Mouse (Mus musculus): ENCODE results near the gene Tmem229b. TPM values are rescaled to one million over a fixed set of nuclear protein-coding genes. Genes with fewer than 3 reads are reported as not detected.

Gene Tmem229b
- polyA plus RNA-seq, 1 experiment from 2014 or later, result 4.7 TPM

DNA sequence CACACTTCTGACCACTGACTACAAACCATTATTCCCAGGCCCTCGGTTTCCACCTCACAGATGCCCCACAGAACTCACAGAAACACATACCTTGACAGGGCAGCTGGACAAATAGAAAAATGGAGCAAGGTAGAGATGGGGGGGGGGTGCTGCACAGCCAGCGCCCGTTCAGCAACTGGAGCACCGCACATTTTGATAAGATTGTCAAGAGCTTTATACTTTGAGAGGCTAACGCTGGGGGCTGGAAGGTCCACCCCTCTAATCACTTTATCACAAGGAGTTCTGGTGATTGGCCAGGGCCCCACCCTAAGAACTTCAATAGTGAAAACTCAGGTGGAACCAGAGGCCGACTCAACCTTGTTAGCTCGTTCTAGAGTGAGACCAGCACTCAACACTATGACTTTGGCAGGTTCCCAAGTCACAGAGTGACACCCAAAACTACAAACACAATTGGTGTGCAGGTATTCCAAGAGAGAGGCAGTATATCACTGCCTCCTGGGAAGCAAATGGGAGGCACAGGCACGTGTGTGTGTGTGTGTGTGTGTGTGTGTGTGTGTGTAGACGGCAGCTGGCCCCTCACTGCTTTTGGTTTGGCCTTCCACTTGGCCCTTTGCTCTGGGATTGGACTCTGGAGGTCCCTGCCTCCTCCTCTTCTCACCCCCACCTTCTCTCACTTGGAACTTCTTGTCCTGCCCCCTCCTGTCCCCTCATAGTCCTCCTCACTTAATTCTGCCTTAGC, 24.0 kb downstream of the Tmem229b start:
- Histone ChIP-seq H3K4me2 (replicated peaks; ENCODE audit: low read depth) (no peak overlapping the region), H3K4me1 (replicated peaks; ENCODE audit: control insufficient read depth, insufficient read depth) (no peaks in the 10 kb centered on the region), H3K27ac (replicated peaks) (0 out of 2 replicates have a peak overlapping the region, but pooled peaks have one; percentile 49), H3K27me3 (ENCODE audit: control insufficient read depth, insufficient read depth, low read length) (no peaks in the 10 kb centered on the region), H3K36me3 (ENCODE audit: control insufficient read depth, insufficient read depth, low read length) (no peaks in the 10 kb centered on the region), H3K9me3 (ENCODE audit: control insufficient read depth, low read length) (no peaks in the 10 kb centered on the region), H3K4me3 (ENCODE audit: low read depth, low read length) (no peak overlapping the region), H3K9ac (ENCODE audit: low read length) (no peak overlapping the region)
- TF ChIP-seq CTCF (IDR thresholded peaks at IDR 0.05; ENCODE audit: low read depth), result no peak
- no peak for TF ChIP-seq EP300 (optimal IDR thresholded peaks at IDR 0.05)
- ATAC-seq (ENCODE audit: low FRiP score, low TSS enrichment) (peak; percentile 69), DNase-seq (ENCODE audit: low spot score) (peak; percentile 74)
- 44% methylated on average over 9 of the region's 9 CpGs for WGBS

DNA sequence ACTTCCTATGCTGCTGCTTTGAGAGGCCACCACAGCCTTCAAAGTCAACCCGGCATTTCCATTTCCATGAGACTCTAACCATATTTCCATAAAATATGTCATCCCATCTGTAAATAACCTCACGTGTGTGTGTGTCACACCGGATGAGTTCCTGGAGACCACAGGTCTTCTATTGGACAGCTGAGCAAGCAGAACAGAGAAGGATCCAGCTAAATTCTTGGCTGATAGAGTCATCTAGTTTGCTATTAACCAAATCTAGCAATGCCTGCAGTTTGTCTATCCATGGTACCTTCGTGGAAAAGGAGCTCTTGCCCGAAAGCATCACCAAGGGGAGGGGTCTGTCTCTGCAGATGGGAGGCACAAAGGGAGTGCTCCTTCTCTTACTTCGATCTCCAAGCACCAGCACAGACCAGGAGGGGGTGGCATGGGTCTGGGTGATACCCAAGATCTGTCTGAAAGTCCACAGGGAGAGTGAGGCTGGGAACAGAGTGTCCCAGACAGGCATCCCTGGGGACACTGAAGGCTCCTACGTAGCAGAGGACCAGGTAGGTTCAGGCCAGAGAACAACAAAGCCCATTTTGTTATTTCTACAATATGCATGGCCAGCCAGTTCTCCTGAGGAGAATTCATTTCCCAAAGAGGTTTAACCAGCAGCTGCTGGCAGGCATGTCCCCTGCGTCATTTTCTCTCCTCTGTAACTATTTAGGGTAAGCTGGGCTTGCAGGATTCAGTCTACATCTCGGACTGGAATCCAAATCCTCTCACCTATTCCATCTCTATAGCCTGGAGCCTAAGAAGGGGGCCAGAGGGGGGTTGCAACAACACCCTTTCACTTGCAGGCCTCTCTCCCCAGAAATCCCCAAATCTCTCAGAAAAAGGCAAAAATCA, 25.2 kb downstream of the Tmem229b start:
- H3K4me2 ChIP-seq (replicated peaks; ENCODE audit: low read depth), result no peak overlapping the region
- no peaks in the 10 kb centered on the region for H3K9me3 ChIP-seq (ENCODE audit: control insufficient read depth, low read length)
- no peak for DNase-seq (ENCODE audit: low spot score)
- no peaks in the 10 kb centered on the region for H3K36me3 ChIP-seq (ENCODE audit: control insufficient read depth, insufficient read depth, low read length)
- ATAC-seq (ENCODE audit: low FRiP score, low TSS enrichment), result 0 out of 2 replicates have a peak, but pooled peaks have one; percentile 16
- H3K27me3 ChIP-seq (ENCODE audit: control insufficient read depth, insufficient read depth, low read length), result no peaks in the 10 kb centered on the region
- WGBS, result 45% methylated on average over 9 of the region's 9 CpGs
- no peaks in the 10 kb centered on the region for H3K4me1 ChIP-seq (replicated peaks; ENCODE audit: control insufficient read depth, insufficient read depth)
- no peak overlapping the region for H3K4me3 ChIP-seq (ENCODE audit: low read depth, low read length)
- no peak overlapping the region for H3K27ac ChIP-seq (replicated peaks)
- H3K9ac ChIP-seq (ENCODE audit: low read length), result no peak overlapping the region
- TF ChIP-seq CTCF (IDR thresholded peaks at IDR 0.05; ENCODE audit: low read depth) (0 out of 2 replicates have a peak, but pooled peaks have one; percentile 16), EP300 (optimal IDR thresholded peaks at IDR 0.05) (no peak)

DNA sequence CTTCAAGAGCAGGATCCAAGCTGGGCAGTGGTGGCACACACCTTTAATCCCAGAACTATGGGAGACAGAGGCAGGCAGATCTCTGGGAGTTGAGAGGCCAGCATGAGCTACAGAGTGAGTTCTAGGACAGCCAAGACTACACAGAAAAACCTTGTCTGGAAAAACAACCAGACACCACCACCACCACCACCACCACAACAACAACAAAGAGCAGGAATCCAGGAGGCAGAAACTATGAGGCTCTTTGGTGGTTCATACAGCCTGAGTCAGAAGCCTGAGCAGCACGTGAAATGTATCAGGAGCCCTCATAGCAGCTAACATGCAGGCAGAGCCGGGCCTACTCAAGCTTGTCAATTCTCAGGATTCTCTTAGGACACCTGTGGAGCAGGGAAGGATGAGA, 26.3 kb downstream of the Tmem229b start:
- no peak for DNase-seq (ENCODE audit: low spot score)
- H3K36me3 ChIP-seq (ENCODE audit: control insufficient read depth, insufficient read depth, low read length), result no peaks in the 10 kb centered on the region

DNA sequence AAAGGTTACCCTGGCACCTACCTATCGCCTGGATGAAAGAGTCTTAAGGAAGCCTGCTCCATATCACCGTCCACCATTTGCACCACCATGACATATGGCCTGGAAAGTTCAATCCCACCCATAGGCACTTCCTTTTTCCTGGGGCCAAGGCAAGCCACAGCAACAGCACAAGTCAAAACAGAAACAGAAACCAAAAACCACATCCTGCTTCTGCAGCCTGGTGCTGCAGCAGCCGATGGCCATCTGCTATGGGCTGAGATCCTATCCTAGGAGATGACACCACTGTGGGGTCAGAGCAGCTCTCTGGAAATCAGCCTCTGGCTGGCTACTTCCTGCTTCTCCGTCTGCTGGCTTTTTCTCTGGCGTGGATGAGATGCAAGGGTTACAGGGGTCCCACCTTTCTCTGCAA, 26.7 kb downstream of the Tmem229b start:
- TF ChIP-seq CTCF (IDR thresholded peaks at IDR 0.05; ENCODE audit: low read depth), result no peak
- no peak for TF ChIP-seq EP300 (optimal IDR thresholded peaks at IDR 0.05)
- Histone ChIP-seq H3K27ac (replicated peaks) (peak overlapping the region; percentile 45; the same call in 1 of the 2 replicates), H3K4me1 (replicated peaks; ENCODE audit: control insufficient read depth, insufficient read depth) (no peaks in the 10 kb centered on the region)

More for the DNA sequence above, 26.3 kb downstream of the Tmem229b start:
- Histone ChIP-seq H3K4me3 (ENCODE audit: low read depth, low read length) (no peak overlapping the region), H3K9me3 (ENCODE audit: control insufficient read depth, low read length) (no peaks in the 10 kb centered on the region), H3K4me1 (replicated peaks; ENCODE audit: control insufficient read depth, insufficient read depth) (no peaks in the 10 kb centered on the region), H3K27ac (replicated peaks) (peak overlapping the region; percentile 45; the same call in 1 of the 2 replicates), H3K27me3 (ENCODE audit: control insufficient read depth, insufficient read depth, low read length) (no peaks in the 10 kb centered on the region), H3K9ac (ENCODE audit: low read length) (no peak overlapping the region), H3K4me2 (replicated peaks; ENCODE audit: low read depth) (no peak overlapping the region)
- WGBS, result 75% methylated on average over 2 of the region's 2 CpGs
- TF ChIP-seq CTCF (IDR thresholded peaks at IDR 0.05; ENCODE audit: low read depth) (no peak), EP300 (optimal IDR thresholded peaks at IDR 0.05) (no peak)
- no peak for ATAC-seq (ENCODE audit: low FRiP score, low TSS enrichment)

DNA sequence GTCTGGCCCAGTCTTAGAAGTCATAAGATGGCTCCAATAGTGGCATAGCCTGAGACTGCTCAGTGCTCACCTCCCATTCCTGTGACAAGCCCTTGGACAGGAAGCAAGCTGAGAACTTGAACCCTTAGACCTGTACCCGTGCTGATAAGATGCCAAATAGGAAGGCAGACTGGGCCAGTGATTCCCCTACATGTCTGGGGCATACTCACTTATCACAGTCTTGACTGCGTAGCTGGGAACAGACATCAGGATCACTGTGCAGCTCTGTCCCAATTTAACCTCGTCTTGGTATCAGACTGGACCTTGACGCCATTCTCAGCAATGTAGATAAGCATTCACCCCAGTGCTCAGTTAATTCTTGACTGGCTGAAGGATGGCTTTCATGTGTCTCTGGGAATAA, 29.9 kb downstream of the Tmem229b start:
- Histone ChIP-seq H3K4me3 (ENCODE audit: low read depth, low read length) (no peak overlapping the region), H3K27me3 (ENCODE audit: control insufficient read depth, insufficient read depth, low read length) (no peaks in the 10 kb centered on the region), H3K4me2 (replicated peaks; ENCODE audit: low read depth) (no peak overlapping the region), H3K36me3 (ENCODE audit: control insufficient read depth, insufficient read depth, low read length) (no peaks in the 10 kb centered on the region), H3K4me1 (replicated peaks; ENCODE audit: control insufficient read depth, insufficient read depth) (no peaks in the 10 kb centered on the region), H3K9me3 (ENCODE audit: control insufficient read depth, low read length) (no peaks in the 10 kb centered on the region), H3K9ac (ENCODE audit: low read length) (no peak overlapping the region), H3K27ac (replicated peaks) (no peak overlapping the region)
- no peak for DNase-seq (ENCODE audit: low spot score)
- no peak for TF ChIP-seq CTCF (IDR thresholded peaks at IDR 0.05; ENCODE audit: low read depth)
- 85% methylated on average over 4 of the region's 4 CpGs for WGBS
- no peak for ATAC-seq (ENCODE audit: low FRiP score, low TSS enrichment)

More for the DNA sequence above, 26.7 kb downstream of the Tmem229b start:
- no peaks in the 10 kb centered on the region for H3K9me3 ChIP-seq (ENCODE audit: control insufficient read depth, low read length)
- no peaks in the 10 kb centered on the region for H3K27me3 ChIP-seq (ENCODE audit: control insufficient read depth, insufficient read depth, low read length)
- ATAC-seq (ENCODE audit: low FRiP score, low TSS enrichment) (peak; percentile 43; the same call in 1 of the 2 replicates), DNase-seq (ENCODE audit: low spot score) (no peak)
- no peak overlapping the region for H3K4me2 ChIP-seq (replicated peaks; ENCODE audit: low read depth)
- H3K4me3 ChIP-seq (ENCODE audit: low read depth, low read length), result no peak overlapping the region; the same call in 1 of the 2 replicates
- H3K9ac ChIP-seq (ENCODE audit: low read length), result no peak overlapping the region
- H3K36me3 ChIP-seq (ENCODE audit: control insufficient read depth, insufficient read depth, low read length), result no peaks in the 10 kb centered on the region
- WGBS, result 68% methylated on average over 5 of the region's 5 CpGs

Measured in stomach, postnatal 0 days (tissue).